Mouse (Mus musculus): ENCODE measurements around the gene Tmem144. TPM values are rescaled to one million over a fixed set of nuclear protein-coding genes. Genes with fewer than 3 reads are reported as not detected.
A peak's percentile ranks its signal among the peaks of the same experiment; 100 is the strongest.

The Tmem144 gene
- total RNA-seq, 4 experiments from 2014 or later = 0.97 to 1.8 (median 1.4) TPM

DNA sequence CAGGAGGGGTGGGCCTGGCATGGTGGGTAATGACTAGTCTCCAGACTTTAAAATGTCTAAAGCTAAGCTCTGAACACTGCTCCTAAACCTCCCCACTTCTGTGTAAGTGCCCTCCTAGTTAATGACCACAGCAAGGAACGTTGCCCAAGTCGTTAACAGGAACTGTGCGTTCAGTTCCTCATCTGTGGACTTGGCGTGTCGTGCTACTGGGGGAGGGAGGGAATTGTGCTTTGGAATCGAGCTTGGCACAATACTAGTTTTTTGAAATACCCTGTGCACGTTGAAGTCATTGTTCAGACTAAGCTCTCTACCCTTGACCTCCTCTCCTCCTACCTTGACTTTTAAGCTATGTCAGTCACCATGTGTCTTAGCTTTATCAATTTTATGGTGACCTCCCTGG lies 12.3 kb upstream of the Tmem144 start:
- no peak for DNase-seq (ENCODE audit: low spot score in 2 of 2)

DNA sequence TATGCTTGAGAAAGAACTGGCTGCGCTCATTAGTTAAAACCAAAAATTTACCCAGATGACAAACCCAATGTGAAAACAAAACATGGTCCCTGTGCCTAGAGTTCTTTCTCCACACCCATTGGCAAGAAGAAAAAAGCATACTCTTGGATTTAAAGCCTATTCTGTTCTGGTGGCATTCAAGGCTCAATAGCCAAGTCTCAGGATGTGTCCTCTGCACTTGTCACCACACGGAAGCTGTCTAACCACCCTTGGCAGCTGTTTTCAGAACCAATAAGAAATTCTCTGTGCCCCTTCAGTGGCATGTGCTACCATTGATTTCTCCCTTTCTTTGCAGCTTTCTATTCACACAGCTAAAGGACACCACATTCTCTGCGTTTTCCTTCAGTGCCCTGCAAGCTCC lies 5.6 kb upstream of the Tmem144 start:
- no peak for DNase-seq (ENCODE audit: low spot score in 2 of 2)

DNA sequence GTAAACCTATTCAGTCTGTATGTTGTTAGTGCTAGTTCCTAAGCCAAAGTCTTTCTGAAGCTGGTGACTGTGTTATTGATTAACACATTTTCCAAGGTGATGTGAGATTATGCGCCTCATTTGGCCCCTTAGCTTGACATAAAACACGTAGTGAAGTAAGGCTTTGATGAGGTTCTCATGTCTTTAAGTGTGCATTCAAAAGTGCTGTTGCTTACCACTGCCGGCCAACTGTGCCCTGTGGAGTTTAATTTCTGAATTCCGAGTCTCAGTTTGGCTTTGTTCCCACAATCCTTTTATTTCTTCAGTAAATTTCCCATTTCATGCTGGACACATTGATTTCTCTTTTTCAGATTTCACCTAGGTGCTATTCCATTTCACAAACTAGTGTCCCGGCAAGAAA lies 5.2 kb upstream of the Tmem144 start:
- DNase-seq (ENCODE audit: low spot score in 2 of 2) = no peak

DNA sequence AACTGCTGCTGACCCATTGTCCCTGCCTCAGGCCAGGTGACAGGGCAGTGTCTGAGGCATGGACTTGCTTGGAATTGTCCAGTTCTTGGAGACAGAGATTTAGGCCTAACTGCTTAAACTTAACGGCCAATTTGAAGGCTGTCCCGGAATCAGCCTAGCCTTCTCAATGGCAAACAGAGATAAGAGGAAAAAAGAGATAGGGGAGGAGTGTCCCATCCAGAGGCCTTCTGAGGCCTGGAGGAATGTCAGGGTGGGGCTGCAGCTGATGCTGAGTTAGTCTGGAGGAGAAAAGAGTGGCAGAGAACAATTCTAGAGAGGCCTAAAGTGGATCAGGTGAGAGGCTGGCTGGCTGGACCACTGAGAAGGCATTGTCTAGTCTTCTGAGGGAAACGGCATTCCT lies 465 bp downstream of the Tmem144 start:
- no peak for DNase-seq (ENCODE audit: low spot score in 2 of 2)

DNA sequence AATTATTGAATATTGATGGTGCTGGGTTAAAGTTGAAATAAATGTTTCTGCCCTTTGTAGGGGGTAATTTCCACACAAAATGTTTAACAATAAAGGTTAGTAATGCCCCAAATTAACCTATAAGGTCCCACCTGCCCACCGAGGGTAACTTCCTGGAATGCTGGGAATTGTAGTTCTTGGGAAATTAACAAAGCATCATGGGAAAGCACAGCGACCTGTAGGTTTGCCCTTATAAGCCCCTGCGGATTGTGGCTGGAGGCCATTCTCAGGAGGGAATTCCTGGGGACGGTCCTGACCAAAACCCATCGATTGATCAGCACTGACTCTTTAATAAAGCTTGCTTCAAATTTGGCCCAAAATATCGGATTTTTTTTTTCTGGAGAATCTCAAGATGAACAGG lies 1.9 kb downstream of the Tmem144 start:
- DNase-seq (ENCODE audit: low spot score in 2 of 2) = no peak

DNA sequence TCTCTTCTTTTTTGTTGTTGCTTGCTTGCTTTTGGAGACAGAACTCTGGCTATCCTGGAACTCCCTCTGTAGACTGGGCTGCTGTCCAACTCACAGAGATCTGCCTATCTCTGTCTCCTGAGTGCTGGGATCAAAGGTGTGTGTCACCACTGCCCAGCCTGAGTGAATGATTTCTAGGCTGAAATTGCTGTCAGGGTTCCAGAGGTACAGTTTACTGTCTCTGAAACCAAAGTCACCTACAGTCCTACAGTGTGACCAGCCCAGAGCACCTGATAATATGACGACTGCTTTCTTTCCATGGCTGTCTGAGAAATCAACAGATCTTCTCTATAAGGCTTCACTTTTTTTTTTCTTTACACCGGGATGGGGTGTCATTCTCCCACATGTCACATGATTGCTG lies 3.0 kb downstream of the Tmem144 start:
- DNase-seq (ENCODE audit: low spot score in 2 of 2) = no peak

DNA sequence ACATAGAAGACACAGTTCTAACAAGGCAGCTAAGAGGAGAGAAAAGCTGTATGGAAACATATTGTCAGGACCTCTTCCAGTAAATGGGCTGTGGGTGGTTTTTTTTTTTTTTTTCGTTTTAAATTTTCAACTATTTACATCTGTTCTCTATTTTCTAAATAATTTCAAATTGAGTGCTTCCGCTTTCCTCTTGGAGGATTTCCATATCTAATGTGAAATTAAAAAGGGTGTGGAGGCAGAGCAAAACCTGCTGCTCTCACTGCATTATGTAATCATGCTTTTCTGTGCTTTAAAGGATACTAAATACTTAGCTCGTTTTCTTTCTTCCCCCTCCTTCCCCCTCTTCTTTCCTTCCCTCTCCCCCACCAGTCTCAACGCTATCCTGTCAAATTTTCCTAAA lies 3.7 kb downstream of the Tmem144 start:
- DNase-seq (ENCODE audit: low spot score in 2 of 2) = no peak

DNA sequence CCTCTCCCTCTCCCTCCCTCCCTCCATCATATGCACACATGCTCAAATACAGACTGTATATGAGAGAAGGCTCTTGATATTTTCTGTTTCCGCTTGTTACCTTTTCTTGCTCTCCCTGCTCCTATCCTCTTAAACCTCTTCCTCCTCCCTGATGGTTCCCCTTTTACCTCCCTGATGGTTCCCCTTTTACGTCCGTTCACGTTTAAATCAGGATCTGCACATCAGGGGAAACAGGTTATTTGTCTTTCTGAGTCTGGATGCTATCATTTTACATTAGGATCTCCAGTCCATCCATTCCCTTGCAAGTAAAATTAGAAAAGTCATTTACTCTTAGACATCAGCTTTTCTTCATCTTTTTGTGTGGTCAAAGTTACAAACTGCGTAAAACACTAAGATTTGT lies 5.9 kb downstream of the Tmem144 start:
- no peak for DNase-seq (ENCODE audit: low spot score in 2 of 2)

DNA sequence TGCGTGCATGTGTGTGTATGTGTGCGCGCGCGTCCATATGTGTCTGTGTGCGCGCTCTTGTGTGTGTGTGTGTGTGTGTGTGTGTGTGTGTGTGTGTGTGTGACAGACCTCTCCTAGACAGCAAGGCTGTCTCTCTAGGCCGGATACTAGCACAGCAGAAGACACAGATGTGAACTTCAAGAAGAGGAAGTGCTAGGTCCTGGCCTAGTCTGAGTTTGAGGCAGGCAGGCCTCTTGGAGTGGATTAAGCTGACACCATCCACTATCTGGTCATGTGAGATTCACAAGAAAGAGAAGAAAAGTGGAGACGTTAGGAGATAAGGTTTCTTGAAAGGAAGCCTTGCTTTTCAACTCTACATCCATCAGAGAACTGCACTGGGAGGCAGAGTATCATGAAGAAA lies 8.6 kb downstream of the Tmem144 start:
- DNase-seq (ENCODE audit: low spot score in 2 of 2) = no peak

DNA sequence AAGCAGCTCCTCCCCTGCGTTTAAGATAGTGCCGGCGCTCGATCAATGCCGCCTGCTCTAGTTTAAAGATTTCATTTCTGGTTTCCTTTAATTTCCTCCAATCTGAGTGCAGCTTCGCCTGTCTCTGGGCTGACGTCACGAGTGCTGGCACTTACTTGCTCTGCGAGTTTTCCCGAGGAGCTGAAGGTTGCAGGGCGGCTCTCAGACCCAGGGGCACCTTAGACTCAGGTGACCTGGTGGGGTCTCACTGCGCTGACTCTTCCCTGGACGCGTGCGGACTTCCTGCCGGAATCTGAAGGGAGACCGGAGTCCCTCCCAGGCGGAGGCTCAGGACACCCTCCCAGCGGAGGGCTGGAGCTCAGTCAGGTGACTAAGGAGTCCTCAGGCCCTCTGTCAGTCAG lies 10.0 kb downstream of the Tmem144 start:
- peak; percentile 23 for DNase-seq (ENCODE audit: low spot score in 2 of 2)

DNA sequence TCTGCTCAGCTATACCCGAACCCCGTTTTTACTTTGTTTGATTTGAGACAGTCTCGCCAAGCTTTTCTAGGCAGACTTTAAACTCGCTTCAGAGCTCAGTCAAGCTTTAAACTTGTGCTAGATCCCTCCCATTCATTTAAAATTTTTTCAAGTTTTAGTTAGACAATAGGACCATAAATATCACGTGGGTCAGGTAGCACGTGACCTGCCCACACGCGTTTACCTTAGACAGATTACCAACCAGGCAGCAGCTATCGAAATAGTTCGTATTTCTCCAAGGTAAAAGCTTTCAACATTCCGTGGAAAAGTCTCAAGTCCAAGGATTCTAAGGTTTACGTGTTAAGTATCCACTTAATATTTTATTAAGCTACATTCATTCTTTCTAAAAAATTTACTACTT lies 10.4 kb downstream of the Tmem144 start:
- no peak for DNase-seq (ENCODE audit: low spot score in 2 of 2)

DNA sequence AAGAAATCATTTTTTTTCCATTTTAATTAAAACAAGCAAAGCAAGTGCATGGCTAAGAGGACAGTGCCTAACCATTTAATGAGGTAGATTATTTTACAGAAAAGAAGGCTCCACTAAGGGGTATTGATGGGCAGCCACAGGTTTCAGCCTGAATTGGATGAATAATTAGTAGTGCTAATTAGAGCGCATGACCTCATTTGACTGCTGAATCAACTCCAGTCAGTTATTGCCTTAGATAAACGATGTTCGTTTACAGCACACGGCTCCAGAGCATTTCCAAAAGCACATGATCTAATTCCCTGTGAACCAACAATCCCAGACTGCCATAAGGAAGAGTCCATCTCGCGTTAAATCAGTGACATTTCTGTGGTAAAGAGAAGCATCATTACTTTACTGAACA lies 11.1 kb downstream of the Tmem144 start:
- no peak for DNase-seq (ENCODE audit: low spot score in 2 of 2)

DNA sequence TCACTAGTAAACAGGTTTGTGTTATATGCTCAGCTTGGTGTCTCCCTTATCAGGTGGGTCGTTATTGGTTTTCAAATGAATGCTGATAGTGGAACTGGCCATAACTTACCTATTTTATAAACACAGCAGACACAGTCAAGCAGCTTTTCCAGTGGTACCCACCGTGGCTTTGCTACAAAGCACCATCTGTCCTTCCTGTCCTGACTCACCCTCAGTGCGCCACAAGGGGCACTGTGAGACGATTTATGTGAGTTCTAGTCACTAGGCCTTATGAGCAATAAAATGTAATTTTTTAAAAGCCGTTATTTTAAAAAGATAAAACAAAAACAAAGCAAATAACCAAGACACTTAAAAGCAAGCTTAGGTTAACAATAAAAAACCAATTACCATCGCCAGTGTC lies 13.8 kb downstream of the Tmem144 start:
- DNase-seq (ENCODE audit: low spot score in 2 of 2) = no peak

DNA sequence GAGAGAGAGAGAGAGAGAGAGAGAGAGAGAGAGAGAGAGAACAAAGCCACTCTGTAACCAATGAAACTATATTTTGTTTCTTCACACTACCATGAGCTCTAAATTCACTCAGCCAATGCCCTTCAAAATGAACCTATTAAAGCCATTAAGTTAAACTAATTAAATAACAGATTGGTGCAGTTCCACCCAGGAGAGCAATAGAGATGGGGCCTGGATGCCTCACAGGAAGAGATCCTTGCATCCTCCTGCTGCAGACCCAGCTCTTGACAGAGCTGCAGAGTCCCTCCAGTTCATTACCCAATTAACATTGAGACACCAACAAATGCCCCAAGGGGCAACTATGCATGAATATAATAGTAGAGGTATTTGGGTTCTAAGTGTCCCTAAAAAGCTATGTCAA lies 23.3 kb downstream of the Tmem144 start:
- DNase-seq (ENCODE audit: low spot score in 2 of 2) = no peak

DNA sequence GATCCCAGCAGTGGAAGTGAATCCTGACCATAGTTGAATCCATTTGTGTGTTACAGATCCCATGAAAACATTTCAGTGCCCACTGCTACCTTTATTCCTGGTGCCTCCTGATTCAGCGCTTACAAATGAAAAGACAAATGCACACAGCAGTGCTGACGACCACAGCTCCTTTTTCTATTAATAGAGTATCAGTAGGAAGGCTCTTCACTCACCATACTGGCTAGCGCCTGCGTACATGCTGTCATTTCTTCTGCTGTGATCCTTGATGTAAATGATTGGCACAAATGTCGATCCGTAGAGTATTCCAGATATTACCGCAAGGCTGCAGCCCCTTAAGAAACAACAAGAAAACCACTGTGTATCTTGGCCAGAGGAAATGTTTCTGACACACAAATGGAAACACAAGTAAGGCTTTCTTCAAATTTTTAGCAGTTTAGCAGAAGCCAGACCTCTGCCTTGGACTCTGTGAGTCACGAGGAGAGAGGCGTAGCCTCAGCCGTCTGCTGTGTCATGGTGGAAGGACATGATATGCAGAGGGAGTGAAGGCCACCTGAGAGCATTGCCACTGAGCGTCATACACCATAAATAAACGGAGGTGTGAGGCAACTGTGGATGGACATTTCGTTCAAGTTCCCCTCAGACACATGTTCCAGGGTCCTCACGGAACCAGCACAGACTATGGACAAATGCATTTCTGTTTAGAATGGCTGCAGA lies 27.3 kb downstream of the Tmem144 start:
- no peak for DNase-seq (ENCODE audit: low spot score in 2 of 2)

DNA sequence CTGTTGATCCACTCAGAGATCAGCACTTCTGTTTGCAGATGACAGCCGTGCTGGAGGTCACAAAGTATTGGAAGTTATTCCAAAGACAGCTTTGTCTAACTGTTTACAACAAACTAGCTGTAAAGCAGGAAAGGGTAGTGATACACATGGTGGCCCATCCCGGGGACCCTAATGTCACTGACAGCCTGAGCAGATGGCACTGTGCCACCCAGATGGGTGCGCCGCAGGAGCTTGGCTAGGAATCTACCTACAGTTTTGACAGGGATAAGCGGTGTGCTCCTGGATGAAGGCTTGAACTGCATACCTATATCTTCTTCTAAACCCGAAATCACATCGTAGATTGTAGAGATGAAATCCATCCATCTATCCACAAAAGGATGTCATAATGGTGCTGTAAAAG lies 29.4 kb downstream of the Tmem144 start:
- DNase-seq (ENCODE audit: low spot score in 2 of 2) = no peak

DNA sequence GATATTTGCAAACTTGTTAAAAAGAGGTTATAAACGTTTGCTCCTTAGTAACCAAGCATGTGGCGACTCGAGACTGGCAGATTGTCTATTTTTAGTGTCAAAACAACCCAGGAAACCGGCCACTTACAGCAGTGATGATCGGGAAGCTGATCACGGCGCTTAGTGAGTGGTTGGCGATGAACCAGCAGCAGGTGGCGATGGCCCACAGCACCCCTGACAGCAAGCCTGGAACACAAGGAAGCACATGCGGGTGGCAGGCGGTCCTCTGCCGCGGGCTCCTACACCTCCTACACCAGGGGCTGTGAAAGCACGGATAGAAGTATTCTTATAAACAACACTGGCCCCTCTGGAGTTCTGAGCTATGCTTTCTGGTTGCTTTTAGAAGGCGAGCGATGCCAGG lies 31.4 kb downstream of the Tmem144 start:
- no peak for DNase-seq (ENCODE audit: low spot score in 2 of 2)

DNA sequence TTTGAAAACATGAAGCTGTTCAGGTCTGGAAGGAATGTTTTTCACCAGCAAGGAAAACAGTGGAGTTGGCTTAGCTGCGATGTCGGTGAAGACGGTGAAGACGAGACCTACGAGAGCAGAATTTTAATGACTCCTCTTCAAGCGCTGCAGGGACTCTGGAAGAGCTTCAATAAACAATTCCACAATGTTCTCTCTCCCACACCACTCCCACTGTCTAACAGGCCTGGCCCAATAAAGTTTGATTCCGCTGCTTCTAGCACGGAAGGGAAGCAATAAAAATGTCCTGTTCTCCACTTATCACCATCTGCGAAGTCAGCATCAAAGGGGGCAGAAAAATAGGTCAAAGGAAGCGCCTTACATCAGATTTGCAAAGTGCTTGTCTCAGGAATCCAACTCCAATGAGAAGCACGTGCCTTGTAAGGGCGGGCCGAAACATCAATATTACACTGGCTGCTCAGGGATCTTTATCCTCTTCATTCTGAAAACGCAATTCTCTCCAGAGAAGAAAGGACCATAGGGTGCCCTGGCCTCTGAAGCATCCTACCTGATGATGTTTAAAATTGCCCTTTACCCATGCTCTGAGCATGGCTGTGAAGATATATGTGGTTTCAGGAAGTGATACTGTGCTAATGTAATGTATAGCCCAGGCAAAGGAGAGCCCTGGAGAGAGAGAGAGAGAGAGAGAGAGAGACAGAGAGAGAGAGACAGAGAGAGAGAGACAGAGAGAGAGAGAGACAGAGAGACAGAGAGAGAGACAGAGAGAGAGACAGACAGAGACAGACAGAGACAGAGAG lies 34.2 kb downstream of the Tmem144 start:
- DNase-seq (ENCODE audit: low spot score in 2 of 2) = no peak

DNA sequence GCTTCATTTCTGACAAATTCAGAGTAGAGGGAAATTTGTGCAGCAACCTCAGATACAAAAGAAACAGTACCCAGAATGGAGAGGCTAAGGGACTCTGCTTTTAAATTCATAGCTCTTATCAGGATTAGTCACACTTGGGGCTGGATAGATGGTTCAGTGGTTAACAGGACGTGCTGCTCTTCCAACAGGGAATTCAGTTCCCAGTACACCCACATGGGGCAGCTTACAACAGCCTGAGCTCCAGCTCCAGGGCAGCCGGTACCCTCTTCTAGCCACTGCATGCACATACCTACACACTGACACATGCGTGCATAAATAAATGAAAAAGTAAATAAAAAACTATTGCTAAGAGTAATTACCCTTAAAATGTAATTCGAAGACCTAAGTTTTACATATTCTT lies 36.3 kb downstream of the Tmem144 start:
- no peak for DNase-seq (ENCODE audit: low spot score in 2 of 2)

DNA sequence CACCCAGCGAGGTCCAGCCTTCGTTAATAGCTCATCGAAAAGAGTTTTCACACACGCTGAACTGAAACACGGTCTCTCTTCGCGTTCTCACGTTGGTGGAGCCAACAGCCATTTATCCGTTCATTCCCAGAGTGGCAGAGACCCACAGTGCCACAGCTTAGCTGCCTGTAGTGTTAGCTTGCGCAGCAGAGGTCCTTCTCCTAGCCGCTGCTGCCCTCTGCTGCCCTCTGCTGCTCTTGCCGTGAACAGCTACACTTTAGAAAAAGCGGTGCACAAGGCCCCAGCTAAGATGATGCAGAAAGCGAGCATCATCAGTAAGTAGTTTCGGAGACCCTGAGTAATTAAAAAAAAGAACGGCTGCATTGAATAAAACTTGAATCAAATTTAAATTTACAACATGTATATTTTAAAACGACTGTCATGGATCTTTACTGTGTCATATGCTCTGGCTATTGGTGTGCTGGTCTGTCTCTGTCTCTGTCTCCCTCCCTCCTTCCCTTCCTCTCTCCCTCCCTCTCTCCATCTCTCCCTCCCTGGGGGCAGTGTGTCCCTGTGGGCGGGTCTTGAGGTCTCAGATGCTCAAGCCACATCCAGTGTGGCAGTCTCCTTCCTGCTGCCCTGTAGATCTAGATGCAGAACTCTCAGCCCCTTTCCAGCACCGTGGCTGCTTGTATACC lies 38.6 kb downstream of the Tmem144 start:
- DNase-seq (ENCODE audit: low spot score in 2 of 2) = peak; percentile 31 to 35

DNA sequence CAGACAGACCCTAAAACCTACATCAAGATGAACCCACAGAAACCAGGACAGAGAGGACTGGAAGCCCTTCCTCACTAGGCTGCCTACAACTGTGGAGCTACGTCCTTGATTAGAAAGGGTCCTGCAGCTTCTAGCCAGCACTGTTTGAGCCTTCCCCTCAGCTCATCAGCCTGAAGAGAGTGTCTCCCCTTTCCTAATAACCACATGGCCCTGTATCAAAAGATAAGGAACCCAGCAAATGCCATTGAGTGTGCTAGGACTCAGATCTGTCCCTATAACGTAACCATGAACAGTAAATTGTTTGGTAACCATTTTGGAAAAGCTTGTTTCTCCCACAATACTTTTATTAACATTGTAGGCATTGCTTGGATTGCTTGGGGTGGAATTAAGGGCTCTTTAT lies 40.5 kb downstream of the Tmem144 start:
- DNase-seq (ENCODE audit: low spot score in 2 of 2) = no peak

DNA sequence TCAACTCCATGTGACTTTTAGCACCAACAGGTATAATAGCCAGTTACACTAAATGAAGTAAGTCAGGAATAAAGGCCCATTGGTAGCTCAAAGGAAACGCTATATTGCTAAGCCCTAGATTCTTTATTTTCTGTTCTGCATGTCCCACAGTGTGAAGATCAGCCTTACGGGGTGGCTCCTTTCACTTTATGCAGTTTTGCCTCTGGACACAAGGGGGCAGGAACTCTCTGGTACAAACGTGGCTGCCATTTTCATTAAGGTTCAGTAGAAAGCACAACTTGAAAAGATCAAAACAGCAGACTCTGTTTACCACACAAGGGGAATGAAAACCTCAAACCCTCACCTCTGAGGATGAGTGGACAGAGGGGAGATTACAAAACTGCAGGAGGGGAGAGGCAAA lies 40.9 kb downstream of the Tmem144 start:
- DNase-seq (ENCODE audit: low spot score in 2 of 2) = no peak

DNA sequence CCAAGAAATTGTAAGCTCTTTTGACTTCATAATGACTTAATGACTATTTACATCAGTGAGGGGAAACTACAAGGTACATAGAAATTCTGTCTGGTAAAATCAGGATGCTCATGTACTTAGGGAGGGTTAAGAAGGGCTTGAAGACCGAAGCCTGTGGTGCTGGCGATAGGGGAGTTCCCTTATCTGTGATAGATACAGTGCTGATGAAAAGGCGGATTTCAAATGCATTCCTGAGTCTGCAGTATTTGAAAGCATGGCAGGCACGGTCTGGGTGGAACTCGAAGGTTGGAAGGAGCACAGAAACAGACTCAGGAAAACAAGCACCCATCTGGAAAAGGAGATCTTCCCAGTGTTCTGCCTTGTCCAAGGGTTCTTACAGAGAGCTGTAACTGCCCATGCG lies 42.0 kb downstream of the Tmem144 start:
- DNase-seq (ENCODE audit: low spot score in 2 of 2) = no peak

All from gastrocnemius, adult 8-10 months (tissue).